Mouse (Mus musculus) lung, embryonic 16.5 days (tissue): Measurements from ENCODE around the gene Matn4. TPM values are rescaled to one million over a fixed set of nuclear protein-coding genes. Genes with fewer than 3 reads are reported as not detected.

Experiments used
- ATAC-seq: fragments of 200-750 bp; cut with Nextera tagmentation; 2 replicates; pipeline ENCODE4 v1.8.0; 2017; ENCODE audit warnings: low read depth, mild to moderate bottlenecking, moderate library complexity
- H3K27ac ChIP-seq: fragments of 300-500 bp; sonication (generic); 2 replicates; pipeline ENCODE4 v1.5.1; 2014; ENCODE audit warnings: mild to moderate bottlenecking, control low read depth, low read length
- H3K27me3 ChIP-seq: fragments of 300-500 bp; sonication (generic); 2 replicates; pipeline ENCODE4 v1.6.1; 2014; ENCODE audit warnings: low read depth, low read length, mixed read lengths; ENCODE audit not compliant: control insufficient read depth, insufficient read depth
- H3K36me3 ChIP-seq: fragments of 300-500 bp; sonication (generic); 2 replicates; pipeline ENCODE4 v1.6.1; 2014; ENCODE audit warnings: low read length; ENCODE audit not compliant: control insufficient read depth, insufficient read depth
- H3K4me1 ChIP-seq: fragments of 300-500 bp; sonication (generic); replicated peaks from 2 replicates; pipeline ENCODE4 v1.6.1; 2014; ENCODE audit warnings: low read length, mixed read lengths; ENCODE audit not compliant: control insufficient read depth, insufficient read depth
- H3K4me2 ChIP-seq: fragments of 300-500 bp; sonication (generic); 2 replicates; pipeline ENCODE4 v1.6.1; 2014; ENCODE audit warnings: low read depth, low read length, control low read depth
- H3K4me3 ChIP-seq: fragments of 300-500 bp; sonication (generic); 2 replicates; pipeline ENCODE4 v1.5.1; 2014; ENCODE audit warnings: mild to moderate bottlenecking, low read length, control low read depth
- H3K9ac ChIP-seq: fragments of 300-500 bp; sonication (generic); 2 replicates; pipeline ENCODE4 v1.6.1; 2014; ENCODE audit warnings: low read length, control low read depth
- H3K9me3 ChIP-seq: fragments of 300-500 bp; sonication (generic); 2 replicates; pipeline ENCODE4 v1.6.1; 2016; ENCODE audit warnings: low read length; ENCODE audit not compliant: control insufficient read depth
- WGBS: fragments of 180-500 bp; shearing (Covaris S2); extraction: QIAGEN DNeasy Blood & Tissue Kit; methylation state at CpG from one replicate; pipeline ENCODE4 v1.1.7; 2014; 5-methylcytosine and 5-hydroxymethylcytosine counted together
- polyA plus RNA-seq: library from polyadenylated mRNA; unstranded; fragments of >200 nt; fragmentation: Nextera tagmentation; extraction: Ambion mirVana; gene quantifications from 2 replicates; pipeline ENCODE4 v1.2.1, GENCODE M21; 2015

Gene Matn4
- polyA plus RNA-seq, 1 experiment from 2014 or later, result 46.8 TPM

DNA sequence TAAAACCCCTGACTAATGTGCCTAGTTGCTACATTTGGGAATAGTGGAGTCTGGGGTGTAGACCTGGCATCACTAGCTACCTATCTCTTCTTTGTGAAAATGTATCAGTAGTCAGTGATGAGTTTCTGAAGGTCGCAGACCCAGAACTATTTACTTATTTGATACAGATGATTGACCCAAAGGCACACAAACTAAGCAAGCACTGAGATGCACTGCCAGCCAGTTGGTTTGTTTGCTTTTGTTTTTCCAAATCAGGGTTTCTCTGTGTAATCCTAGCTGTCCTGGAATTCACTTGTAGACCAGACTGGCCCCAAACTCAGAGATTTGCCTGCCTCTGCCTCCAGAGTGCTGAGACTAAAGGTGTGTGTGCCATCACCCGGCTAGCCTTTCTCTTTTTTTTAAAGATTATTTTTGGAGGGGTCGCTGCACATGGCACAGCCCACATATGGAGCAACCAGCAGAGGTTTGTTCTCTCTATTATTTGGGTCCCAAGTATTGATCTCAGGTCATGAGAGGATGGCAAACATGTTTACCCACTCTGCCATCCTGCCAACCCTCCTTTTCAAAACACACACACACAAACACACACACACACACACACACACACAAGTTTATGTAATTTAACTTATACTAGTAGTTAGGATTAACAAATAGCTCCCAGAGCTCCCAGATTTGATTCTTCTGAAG lies 40.6 kb upstream of the Matn4 start:
- Histone ChIP-seq H3K4me3 (no peak overlapping the region), H3K4me1 (peaks cover 11% of the 10 kb centered on the region), H3K9ac (no peak overlapping the region), H3K9me3 (no peaks in the 10 kb centered on the region), H3K4me2 (no peak overlapping the region), H3K27ac (no peak overlapping the region), H3K27me3 (no peaks in the 10 kb centered on the region), H3K36me3 (no peaks in the 10 kb centered on the region)
- no peak for ATAC-seq
- WGBS, result 68% methylated on average over 3 of the region's 3 CpGs

DNA sequence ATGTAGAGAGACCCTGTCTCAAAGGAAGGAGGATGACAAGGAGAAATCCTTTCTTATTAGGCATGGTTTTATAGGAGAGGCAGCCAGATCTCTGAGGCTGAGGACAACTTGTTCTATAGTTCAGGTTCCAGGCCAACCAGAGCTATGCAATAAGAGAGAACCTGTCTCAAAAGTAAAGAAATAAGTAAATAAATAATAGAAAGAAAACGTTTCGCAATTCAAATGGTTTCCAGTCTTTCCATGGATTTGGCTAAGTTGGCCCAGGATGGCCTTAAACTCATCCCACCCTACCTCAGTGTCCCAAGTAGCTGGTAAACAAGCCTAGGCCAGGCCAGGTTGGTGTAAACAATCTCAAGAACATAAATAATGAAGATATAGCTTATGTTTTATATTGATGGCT lies 39.7 kb upstream of the Matn4 start:
- H3K27ac ChIP-seq, result no peak overlapping the region
- H3K9me3 ChIP-seq, result no peaks in the 10 kb centered on the region
- no peak overlapping the region for H3K4me3 ChIP-seq
- peaks cover 13% of the 10 kb centered on the region for H3K4me1 ChIP-seq
- no peak overlapping the region for H3K4me2 ChIP-seq
- ATAC-seq, result no peak
- H3K27me3 ChIP-seq, result no peaks in the 10 kb centered on the region
- H3K36me3 ChIP-seq, result no peaks in the 10 kb centered on the region
- WGBS, result 74% methylated on average over 2 of the region's 2 CpGs
- H3K9ac ChIP-seq, result no peak overlapping the region

DNA sequence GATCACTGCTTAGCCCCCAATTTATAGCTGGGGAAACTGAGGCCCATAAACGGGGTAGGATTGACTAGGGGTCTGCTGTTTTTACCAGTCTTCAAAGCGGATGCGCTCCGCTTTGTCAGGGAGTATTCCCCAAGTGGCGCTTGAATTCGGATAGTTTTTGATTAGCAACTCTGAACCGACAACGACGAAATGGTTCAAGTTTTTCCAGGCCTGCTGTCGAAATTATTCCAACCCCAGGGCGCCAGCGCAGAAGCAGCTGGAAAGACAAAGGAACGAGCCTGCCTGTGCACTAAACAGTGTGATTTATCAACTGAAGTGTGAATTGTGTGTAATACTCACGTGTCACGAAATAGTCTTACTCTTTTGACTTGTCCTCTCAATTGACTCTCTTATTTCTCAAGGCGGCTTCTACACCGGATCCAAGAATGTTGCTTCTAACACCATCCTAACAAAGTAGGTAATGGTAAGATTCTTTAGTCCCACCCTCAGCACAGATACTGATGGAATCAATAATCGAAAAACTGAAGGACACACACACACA lies 38.6 kb upstream of the Matn4 start, which contains the start of gene Sdc4:
Gene Sdc4 (minus strand): TSS at position 428 of the 541 bp plus-strand sequence.
- Histone ChIP-seq H3K9me3 (no peaks in the 10 kb centered on the region), H3K4me3 (peak within 1 kb of the TSS; percentile 77), H3K4me2 (peak within 1 kb of the TSS; percentile 66), H3K27me3 (no peaks in the 10 kb centered on the region), H3K27ac (peak within 1 kb of the TSS; percentile 85), H3K9ac (peak within 1 kb of the TSS; percentile 92), H3K36me3 (no peaks in the 10 kb centered on the region), H3K4me1 (peaks cover 19% of the 10 kb centered on the region)
- no peak for ATAC-seq
- 10% methylated on average over 18 of the region's 18 CpGs for WGBS

GRCm38 (mm10) chr2:164443051-164443437 lies 38.1 kb upstream of the Matn4 start:
- peak overlapping the region; percentile 85 for H3K27ac ChIP-seq
- peak overlapping the region; percentile 92 for H3K9ac ChIP-seq
- H3K36me3 ChIP-seq, result no peaks in the 10 kb centered on the region
- 0% methylated on average over 25 of the region's 26 CpGs for WGBS
- peak; percentile 94 for ATAC-seq
- peak overlapping the region; percentile 66 for H3K4me2 ChIP-seq
- no peaks in the 10 kb centered on the region for H3K27me3 ChIP-seq
- peaks cover 24% of the 10 kb centered on the region for H3K4me1 ChIP-seq
- no peaks in the 10 kb centered on the region for H3K9me3 ChIP-seq
- H3K4me3 ChIP-seq, result peak overlapping the region; percentile 77

DNA sequence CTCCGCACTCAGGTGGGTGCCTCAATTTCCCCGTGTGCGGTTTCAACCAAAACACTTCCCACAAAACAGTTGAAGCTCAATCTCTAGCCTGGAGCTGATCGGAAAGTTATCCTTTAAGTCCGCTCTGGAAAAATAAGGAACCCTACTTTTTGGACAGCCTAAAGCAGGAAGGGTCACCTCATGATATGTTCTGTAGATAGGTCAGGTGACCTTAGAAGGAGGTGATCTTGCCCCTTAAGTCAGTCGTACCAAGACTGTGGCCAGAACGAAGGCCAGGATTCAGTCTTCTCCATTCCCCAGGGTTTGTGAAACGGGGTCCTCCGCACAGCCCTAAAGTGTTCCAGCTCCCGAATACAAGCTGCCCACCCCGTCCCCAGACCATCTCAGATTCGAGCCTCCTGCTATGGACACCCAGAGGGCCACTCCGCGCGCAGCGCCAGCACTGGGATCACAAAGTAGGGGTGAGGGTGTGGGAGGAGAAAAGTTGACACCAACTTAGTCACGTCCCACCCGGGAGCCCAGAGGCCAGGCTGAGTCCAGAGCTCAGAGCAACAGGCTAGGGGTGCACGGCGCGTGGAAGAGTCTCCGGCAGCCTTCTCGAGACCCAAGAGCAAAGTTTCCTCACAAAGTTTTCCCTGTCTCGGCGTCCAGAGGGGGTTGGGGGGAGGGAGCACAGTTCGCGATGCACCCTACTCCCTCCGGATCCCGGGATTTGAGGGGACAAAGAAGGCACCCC lies 37.5 kb upstream of the Matn4 start:
- Histone ChIP-seq H3K27me3 (no peaks in the 10 kb centered on the region), H3K27ac (peak overlapping the region; percentile 85), H3K9me3 (no peaks in the 10 kb centered on the region), H3K4me2 (peak overlapping the region; percentile 66), H3K4me1 (peaks cover 25% of the 10 kb centered on the region), H3K36me3 (no peaks in the 10 kb centered on the region), H3K4me3 (peak overlapping the region; percentile 77), H3K9ac (peak overlapping the region; percentile 92)
- peak; percentile 68 for ATAC-seq
- 2% methylated on average over 29 of the region's 29 CpGs for WGBS

- Histone ChIP-seq H3K9ac (peak overlapping the region; percentile 92), H3K4me1 (peaks cover 33% of the 10 kb centered on the region), H3K36me3 (no peaks in the 10 kb centered on the region), H3K27me3 (no peaks in the 10 kb centered on the region), H3K27ac (peak overlapping the region; percentile 85), H3K4me2 (peak overlapping the region; percentile 66), H3K9me3 (no peaks in the 10 kb centered on the region), H3K4me3 (peak overlapping the region; percentile 77)
- 29% methylated on average over 7 of the region's 7 CpGs for WGBS
- no peak for ATAC-seq
Measured at GRCm38 (mm10) chr2:164441731-164442130, 36.8 kb upstream of the Matn4 start.

GRCm38 (mm10) chr2:164441155-164441554 lies 36.2 kb upstream of the Matn4 start:
- Histone ChIP-seq H3K9me3 (no peaks in the 10 kb centered on the region), H3K4me2 (peak overlapping the region; percentile 66), H3K4me1 (peaks cover 38% of the 10 kb centered on the region), H3K27ac (peak overlapping the region; percentile 73), H3K36me3 (no peaks in the 10 kb centered on the region), H3K9ac (peak overlapping the region; percentile 92), H3K4me3 (peak overlapping the region; percentile 77), H3K27me3 (no peaks in the 10 kb centered on the region)
- no peak for ATAC-seq
- 38% methylated on average over 8 of the region's 8 CpGs for WGBS

- Histone ChIP-seq H3K4me2 (peak overlapping the region; percentile 66), H3K9ac (no peak overlapping the region), H3K27me3 (no peaks in the 10 kb centered on the region), H3K27ac (peak overlapping the region; percentile 73), H3K4me3 (peak overlapping the region; percentile 77), H3K9me3 (no peaks in the 10 kb centered on the region), H3K36me3 (no peaks in the 10 kb centered on the region), H3K4me1 (peaks cover 47% of the 10 kb centered on the region)
- peak; percentile 63 for ATAC-seq
- 54% methylated on average over 5 of the region's 5 CpGs for WGBS
Measured at GRCm38 (mm10) chr2:164440314-164440713, 35.4 kb upstream of the Matn4 start.

- no peak overlapping the region for H3K4me3 ChIP-seq
- peak overlapping the region; percentile 33 for H3K4me2 ChIP-seq
- peak overlapping the region; percentile 50 for H3K27ac ChIP-seq
Measured at GRCm38 (mm10) chr2:164439001-164439421, 34.1 kb upstream of the Matn4 start.

More at GRCm38 (mm10) chr2:164439001-164439421, 34.1 kb upstream of the Matn4 start:
- Histone ChIP-seq H3K36me3 (no peaks in the 10 kb centered on the region), H3K4me1 (peaks cover 55% of the 10 kb centered on the region), H3K9ac (peak overlapping the region; percentile 24; the same call in 1 of the 2 replicates), H3K27me3 (no peaks in the 10 kb centered on the region), H3K9me3 (no peaks in the 10 kb centered on the region)
- ATAC-seq, result no peak
- WGBS, result 37% methylated on average over 3 of the region's 3 CpGs
